Mouse (Mus musculus): ENCODE measurements around the gene Epm2aip1. TPM values are rescaled to one million over a fixed set of nuclear protein-coding genes. Genes with fewer than 3 reads are reported as not detected.

The Epm2aip1 gene
- polyA plus RNA-seq, 1 experiment = not detected

GRCm38 (mm10) chr9:111273958-111274357 lies 2.2 kb downstream of the Epm2aip1 start:
- no peak overlapping the region for H3K27ac ChIP-seq (ENCODE audit: insufficient read depth, low read depth, low read length)
- H3K4me1 ChIP-seq (ENCODE audit: control insufficient read depth, insufficient read depth, low read length) = peaks cover 3% of the 10 kb centered on the region
- WGBS = 54% methylated on average over 1 of the region's 1 CpGs
- no peak for TF ChIP-seq CTCF (IDR thresholded peaks at IDR 0.05; ENCODE audit: insufficient read depth, low read depth, low read length)
- no peak for TF ChIP-seq POLR2A (IDR thresholded peaks at IDR 0.05; ENCODE audit: insufficient read depth, low read depth, low read length)
- H3K4me3 ChIP-seq (ENCODE audit: insufficient read depth, low read depth, low read length) = no peak overlapping the region

- peaks cover 3% of the 10 kb centered on the region for H3K4me1 ChIP-seq (ENCODE audit: control insufficient read depth, insufficient read depth, low read length)
- no peak overlapping the region for H3K27ac ChIP-seq (ENCODE audit: insufficient read depth, low read depth, low read length)
- H3K4me3 ChIP-seq (ENCODE audit: insufficient read depth, low read depth, low read length) = peak overlapping the region; percentile 26
- no peak for TF ChIP-seq CTCF (IDR thresholded peaks at IDR 0.05; ENCODE audit: insufficient read depth, low read depth, low read length)
- TF ChIP-seq POLR2A (IDR thresholded peaks at IDR 0.05; ENCODE audit: insufficient read depth, low read depth, low read length) = no peak
- 48% methylated on average over 1 of the region's 1 CpGs for WGBS
Observed at GRCm38 (mm10) chr9:111275156-111275555, 3.4 kb downstream of the Epm2aip1 start.

- Histone ChIP-seq H3K27ac (ENCODE audit: insufficient read depth, low read depth, low read length) (no peak overlapping the region), H3K4me3 (ENCODE audit: insufficient read depth, low read depth, low read length) (no peak overlapping the region), H3K4me1 (ENCODE audit: control insufficient read depth, insufficient read depth, low read length) (peaks cover 4% of the 10 kb centered on the region)
- TF ChIP-seq POLR2A (IDR thresholded peaks at IDR 0.05; ENCODE audit: insufficient read depth, low read depth, low read length) (no peak), CTCF (IDR thresholded peaks at IDR 0.05; ENCODE audit: insufficient read depth, low read depth, low read length) (no peak)
- WGBS = 67% methylated on average over 3 of the region's 3 CpGs
Observed at GRCm38 (mm10) chr9:111285061-111285460, 13.3 kb downstream of the Epm2aip1 start.

GRCm38 (mm10) chr9:111285676-111286075 lies 13.9 kb downstream of the Epm2aip1 start:
- no peak overlapping the region for H3K27ac ChIP-seq (ENCODE audit: insufficient read depth, low read depth, low read length)

GRCm38 (mm10) chr9:111286468-111286867 lies 14.7 kb downstream of the Epm2aip1 start:
- WGBS = 75% methylated on average over 2 of the region's 2 CpGs

More at GRCm38 (mm10) chr9:111285676-111286075, 13.9 kb downstream of the Epm2aip1 start:
- Histone ChIP-seq H3K4me1 (ENCODE audit: control insufficient read depth, insufficient read depth, low read length) (peaks cover 7% of the 10 kb centered on the region), H3K4me3 (ENCODE audit: insufficient read depth, low read depth, low read length) (no peak overlapping the region)
- TF ChIP-seq POLR2A (IDR thresholded peaks at IDR 0.05; ENCODE audit: insufficient read depth, low read depth, low read length) (no peak), CTCF (IDR thresholded peaks at IDR 0.05; ENCODE audit: insufficient read depth, low read depth, low read length) (no peak)
- WGBS = 32% methylated on average over 5 of the region's 5 CpGs

GRCm38 (mm10) chr9:111287956-111288355 lies 16.2 kb downstream of the Epm2aip1 start:
- no peak for TF ChIP-seq CTCF (IDR thresholded peaks at IDR 0.05; ENCODE audit: insufficient read depth, low read depth, low read length)
- no peak for TF ChIP-seq POLR2A (IDR thresholded peaks at IDR 0.05; ENCODE audit: insufficient read depth, low read depth, low read length)
- no peak overlapping the region for H3K27ac ChIP-seq (ENCODE audit: insufficient read depth, low read depth, low read length)
- no peak overlapping the region for H3K4me3 ChIP-seq (ENCODE audit: insufficient read depth, low read depth, low read length)
- peaks cover 7% of the 10 kb centered on the region for H3K4me1 ChIP-seq (ENCODE audit: control insufficient read depth, insufficient read depth, low read length)
- 96% methylated on average over 4 of the region's 4 CpGs for WGBS

More at GRCm38 (mm10) chr9:111286468-111286867, 14.7 kb downstream of the Epm2aip1 start:
- Histone ChIP-seq H3K4me1 (ENCODE audit: control insufficient read depth, insufficient read depth, low read length) (peaks cover 7% of the 10 kb centered on the region), H3K4me3 (ENCODE audit: insufficient read depth, low read depth, low read length) (no peak overlapping the region), H3K27ac (ENCODE audit: insufficient read depth, low read depth, low read length) (no peak overlapping the region)
- TF ChIP-seq POLR2A (IDR thresholded peaks at IDR 0.05; ENCODE audit: insufficient read depth, low read depth, low read length) (no peak), CTCF (IDR thresholded peaks at IDR 0.05; ENCODE audit: insufficient read depth, low read depth, low read length) (no peak)

- 56% methylated on average over 9 of the region's 9 CpGs for WGBS
- no peak for TF ChIP-seq POLR2A (IDR thresholded peaks at IDR 0.05; ENCODE audit: insufficient read depth, low read depth, low read length)
- TF ChIP-seq CTCF (IDR thresholded peaks at IDR 0.05; ENCODE audit: insufficient read depth, low read depth, low read length) = no peak
- H3K4me3 ChIP-seq (ENCODE audit: insufficient read depth, low read depth, low read length) = no peak overlapping the region
- no peak overlapping the region for H3K27ac ChIP-seq (ENCODE audit: insufficient read depth, low read depth, low read length)
- peaks cover 7% of the 10 kb centered on the region for H3K4me1 ChIP-seq (ENCODE audit: control insufficient read depth, insufficient read depth, low read length)
Observed at GRCm38 (mm10) chr9:111289294-111289831, 17.6 kb downstream of the Epm2aip1 start.

GRCm38 (mm10) chr9:111289832-111290339 lies 18.2 kb downstream of the Epm2aip1 start:
- no peak for TF ChIP-seq POLR2A (IDR thresholded peaks at IDR 0.05; ENCODE audit: insufficient read depth, low read depth, low read length)
- TF ChIP-seq CTCF (IDR thresholded peaks at IDR 0.05; ENCODE audit: insufficient read depth, low read depth, low read length) = peak; percentile 100
- no peak overlapping the region for H3K4me3 ChIP-seq (ENCODE audit: insufficient read depth, low read depth, low read length)
- whole genome bisulfite sequencing = 14% methylated on average over 21 of the region's 21 CpGs
- H3K4me1 ChIP-seq (ENCODE audit: control insufficient read depth, insufficient read depth, low read length) = peaks cover 7% of the 10 kb centered on the region
- no peak overlapping the region for H3K27ac ChIP-seq (ENCODE audit: insufficient read depth, low read depth, low read length)

- TF ChIP-seq POLR2A (IDR thresholded peaks at IDR 0.05; ENCODE audit: insufficient read depth, low read depth, low read length) (no peak), CTCF (IDR thresholded peaks at IDR 0.05; ENCODE audit: insufficient read depth, low read depth, low read length) (no peak)
- Histone ChIP-seq H3K4me3 (ENCODE audit: insufficient read depth, low read depth, low read length) (no peak overlapping the region), H3K27ac (ENCODE audit: insufficient read depth, low read depth, low read length) (no peak overlapping the region), H3K4me1 (ENCODE audit: control insufficient read depth, insufficient read depth, low read length) (peaks cover 7% of the 10 kb centered on the region)
- 45% methylated on average over 11 of the region's 11 CpGs for WGBS
Observed at GRCm38 (mm10) chr9:111290539-111291100, 18.9 kb downstream of the Epm2aip1 start.
